Mouse (Mus musculus) heart, embryonic 15.5 days (tissue): ENCODE measurements around the gene Tbx10. TPM values are rescaled to one million over a fixed set of nuclear protein-coding genes. Genes with fewer than 3 reads are reported as not detected.
"Not testable (repeated sequence)": the region's sequence is repeated elsewhere in the genome, so short reads cannot be mapped to it uniquely, and the experiment has no call there.

Source experiments
- ATAC-seq: fragments of 200-750 bp; cut with Nextera tagmentation; replicated peaks from 2 replicates; pipeline ENCODE4 v1.8.0; 2017; ENCODE audit warnings: low read depth, moderate TSS enrichment; ENCODE audit not compliant: insufficient number of reproducible peaks, insufficient read depth, low FRiP score
- H3K27ac ChIP-seq: fragments of 300-500 bp; sonication (generic); 2 replicates; pipeline ENCODE4 v1.5.1; 2015; ENCODE audit warnings: mild to moderate bottlenecking, inconsistent platforms
- H3K27me3 ChIP-seq: fragments of 300-500 bp; sonication (generic); 2 replicates; pipeline ENCODE4 v1.6.1; 2015; ENCODE audit warnings: inconsistent platforms
- H3K36me3 ChIP-seq: fragments of 300-500 bp; sonication (generic); 2 replicates; pipeline ENCODE4 v1.6.1; 2015; ENCODE audit warnings: mild to moderate bottlenecking, inconsistent platforms
- H3K4me1 ChIP-seq: fragments of 300-500 bp; sonication (generic); replicated peaks from 2 replicates; pipeline ENCODE4 v1.6.1; 2015; ENCODE audit warnings: inconsistent platforms
- H3K4me2 ChIP-seq: fragments of 300-500 bp; sonication (generic); 2 replicates; pipeline ENCODE4 v1.6.1; 2015; ENCODE audit warnings: inconsistent platforms, mild to moderate bottlenecking, moderate library complexity
- H3K4me3 ChIP-seq: fragments of 300-500 bp; sonication (generic); 2 replicates; pipeline ENCODE4 v1.5.1; 2015; ENCODE audit warnings: mild to moderate bottlenecking, inconsistent platforms
- H3K9ac ChIP-seq: fragments of 300-500 bp; sonication (generic); 2 replicates; pipeline ENCODE4 v1.6.1; 2015; ENCODE audit warnings: mild to moderate bottlenecking, inconsistent platforms
- H3K9me3 ChIP-seq: fragments of 300-500 bp; sonication (generic); replicated peaks from 2 replicates; pipeline ENCODE4 v1.6.1; 2016; ENCODE audit warnings: inconsistent platforms
- WGBS: fragments of 180-500 bp; shearing (Covaris S2); methylation state at CpG from one replicate; pipeline ENCODE4 v1.1.7; 2015; ENCODE audit warnings: mixed read lengths; 5-methylcytosine and 5-hydroxymethylcytosine counted together
- polyA plus RNA-seq: library from polyadenylated mRNA; unstranded; fragments of >200 nt; fragmentation: Nextera tagmentation; extraction: Ambion mirVana; gene quantifications from 2 replicates; pipeline ENCODE4 v1.2.1, GENCODE M21; 2015

Gene Tbx10
- polyA plus RNA-seq, 1 experiment from 2014 or later = not detected

GRCm38 (mm10) chr19:4045966-4046865 lies 53.7 kb downstream of the Tbx10 start, which contains the start of gene Gstp2:
Gstp2 (minus strand) TSS chr19:4046023.
- H3K4me2 ChIP-seq = peak within 1 kb of the TSS; percentile 45
- H3K27me3 ChIP-seq = no peaks in the 10 kb centered on the region
- ATAC-seq = peak; percentile 47; the same call in 1 of the 2 replicates
- peak within 1 kb of the TSS; percentile 50 for H3K27ac ChIP-seq
- no peaks in the 10 kb centered on the region for H3K9me3 ChIP-seq
- no peaks in the 10 kb centered on the region for H3K36me3 ChIP-seq
- peaks cover 11% of the 10 kb centered on the region for H3K4me1 ChIP-seq
- peak within 1 kb of the TSS; percentile 12; the same call in 1 of the 2 replicates for H3K4me3 ChIP-seq
- no peak within 1 kb of the TSS for H3K9ac ChIP-seq
- WGBS = 38% methylated on average over 16 of the region's 16 CpGs

- Histone ChIP-seq H3K9me3 (no peaks in the 10 kb centered on the region), H3K9ac (no peak overlapping the region), H3K27ac (peak overlapping the region; percentile 50; the same call in 1 of the 2 replicates), H3K4me3 (no peak overlapping the region), H3K36me3 (no peaks in the 10 kb centered on the region), H3K27me3 (no peaks in the 10 kb centered on the region), H3K4me2 (no peak overlapping the region), H3K4me1 (peaks cover 11% of the 10 kb centered on the region)
- 80% methylated on average over 8 of the region's 8 CpGs for WGBS
- ATAC-seq = no peak
Observed at GRCm38 (mm10) chr19:4046866-4047254, 54.3 kb downstream of the Tbx10 start.

GRCm38 (mm10) chr19:4047859-4048258 lies 55.3 kb downstream of the Tbx10 start:
- Histone ChIP-seq H3K4me1 (peaks cover 7% of the 10 kb centered on the region), H3K9me3 (no peaks in the 10 kb centered on the region), H3K27me3 (no peaks in the 10 kb centered on the region), H3K27ac (no peak overlapping the region), H3K4me3 (no peak overlapping the region), H3K9ac (no peak overlapping the region), H3K36me3 (no peaks in the 10 kb centered on the region), H3K4me2 (no peak overlapping the region)
- 18% methylated on average over 4 of the region's 4 CpGs for WGBS
- ATAC-seq = no peak

- WGBS = 89% methylated on average over 5 of the region's 5 CpGs
Observed at GRCm38 (mm10) chr19:4049069-4049468, 56.5 kb downstream of the Tbx10 start.

More at GRCm38 (mm10) chr19:4049069-4049468, 56.5 kb downstream of the Tbx10 start:
- H3K4me3 ChIP-seq, H3K4me1 ChIP-seq, H3K27ac ChIP-seq, H3K4me2 ChIP-seq, H3K36me3 ChIP-seq, ATAC-seq, H3K27me3 ChIP-seq, H3K9ac ChIP-seq, H3K9me3 ChIP-seq: not testable (repeated sequence)

Other genes starting within 250 kb of the Tbx10 start
- gene Kmt5b, start 225.3 kb upstream of the Tbx10 start, polyA plus RNA-seq = 19.6 and 20.9 TPM in 2 replicates
- gene Chka, start 141.0 kb upstream of the Tbx10 start, polyA plus RNA-seq = 24.9 and 32.0 TPM in 2 replicates
- gene Tcirg1, start 85.6 kb upstream of the Tbx10 start, polyA plus RNA-seq = 24.9 and 39.6 TPM in 2 replicates
- gene Ndufs8, start 80.0 kb upstream of the Tbx10 start, polyA plus RNA-seq = 371 and 387 TPM in 2 replicates
- 1.6 and 4.0 TPM in 2 replicates for gene Aldh3b1, start 62.9 kb upstream of the Tbx10 start, polyA plus RNA-seq
- 15.0 and 21.8 TPM in 2 replicates for gene Unc93b1, start 57.6 kb upstream of the Tbx10 start, polyA plus RNA-seq
- gene Aldh3b3, start 34.1 kb upstream of the Tbx10 start, polyA plus RNA-seq = not detected in 2 replicates
- gene Aldh3b2, start 20.4 kb upstream of the Tbx10 start, polyA plus RNA-seq = 0.16 and 1.2 TPM in 2 replicates
- 11.3 and 12.9 TPM in 2 replicates for gene Acy3, start 6.2 kb upstream of the Tbx10 start, polyA plus RNA-seq
- 53.0 and 55.9 TPM in 2 replicates for gene Nudt8, start 7.8 kb downstream of the Tbx10 start, polyA plus RNA-seq
- 4.5 and 5.4 TPM in 2 replicates for gene Gm49405, start 7.9 kb downstream of the Tbx10 start, polyA plus RNA-seq
- 72.2 and 80.1 TPM in 2 replicates for gene Doc2g, start 10.6 kb downstream of the Tbx10 start, polyA plus RNA-seq
- 513 and 534 TPM in 2 replicates for gene Ndufv1, start 20.1 kb downstream of the Tbx10 start, polyA plus RNA-seq
- 387 and 406 TPM in 2 replicates for gene Gstp1, start 45.2 kb downstream of the Tbx10 start, polyA plus RNA-seq
- gene Gstp2, start 53.3 kb downstream of the Tbx10 start, polyA plus RNA-seq = 9.2 and 11.1 TPM in 2 replicates
- 0.30 and 0.93 TPM in 2 replicates for gene Gstp3, start 66.8 kb downstream of the Tbx10 start, polyA plus RNA-seq
- gene Cabp2, start 88.8 kb downstream of the Tbx10 start, polyA plus RNA-seq = not detected in 2 replicates
- 63.6 and 81.7 TPM in 2 replicates for gene Cdk2ap2, start 104.4 kb downstream of the Tbx10 start, polyA plus RNA-seq
- 17.2 and 26.5 TPM in 2 replicates for gene Pitpnm1, start 107.2 kb downstream of the Tbx10 start, polyA plus RNA-seq
- 78.1 and 92.5 TPM in 2 replicates for gene Aip, start 133.1 kb downstream of the Tbx10 start, polyA plus RNA-seq
- 0.04 TPM in 1 of 2 replicates, not detected in the other for gene Gpr152, start 147.0 kb downstream of the Tbx10 start, polyA plus RNA-seq
- not detected in 2 replicates for gene Cabp4, start 151.3 kb downstream of the Tbx10 start, polyA plus RNA-seq
- gene Coro1b, start 155.9 kb downstream of the Tbx10 start, polyA plus RNA-seq = 114 and 137 TPM in 2 replicates
- 3.6 and 33.8 TPM in 2 replicates for gene Ptprcap, start 160.9 kb downstream of the Tbx10 start, polyA plus RNA-seq
- gene Rps6kb2, start 170.6 kb downstream of the Tbx10 start, polyA plus RNA-seq = 42.2 and 46.1 TPM in 2 replicates
- 12.3 TPM in 2 replicates for gene Carns1, start 182.7 kb downstream of the Tbx10 start, polyA plus RNA-seq
- 3.0 and 14.9 TPM in 2 replicates for gene Tbc1d10c, start 198.5 kb downstream of the Tbx10 start, polyA plus RNA-seq
- gene Ppp1ca, start 199.3 kb downstream of the Tbx10 start, polyA plus RNA-seq = 666 and 734 TPM in 2 replicates
- gene Rad9a, start 208.9 kb downstream of the Tbx10 start, polyA plus RNA-seq = 17.3 and 24.1 TPM in 2 replicates
- gene Clcf1, start 221.5 kb downstream of the Tbx10 start, polyA plus RNA-seq = 0.96 and 1.9 TPM in 2 replicates
- gene AC109138.7, start 221.6 kb downstream of the Tbx10 start, polyA plus RNA-seq = not detected in 2 replicates
- gene Pold4, start 239.1 kb downstream of the Tbx10 start, polyA plus RNA-seq = 17.1 and 24.1 TPM in 2 replicates